Mouse (Mus musculus) cerebellum, adult 18-20 months (tissue): ENCODE measurements around the gene Zfp827.

Experiments
- DNase-seq, 2 experiments: peaks; one replicate each; pipeline ENCODE4 v3.0.0; 2021

Zfp827 gene

GRCm38 (mm10) chr8:79227194-79227593, 199.0 kb downstream of the Zfp827 start:
- DNase-seq = no peak

- DNase-seq = no peak
Observed at GRCm38 (mm10) chr8:79227916-79228315, 199.7 kb downstream of the Zfp827 start.

- no peak for DNase-seq
Observed at GRCm38 (mm10) chr8:79229266-79229888, 201.1 kb downstream of the Zfp827 start.

- DNase-seq = no peak
Observed at GRCm38 (mm10) chr8:79239320-79239719, 211.1 kb downstream of the Zfp827 start.

GRCm38 (mm10) chr8:79239996-79240395, 211.8 kb downstream of the Zfp827 start:
- no peak for DNase-seq
